Mouse (Mus musculus): ENCODE measurements around the gene Fbxo11. TPM values are rescaled to one million over a fixed set of nuclear protein-coding genes. Genes with fewer than 3 reads are reported as not detected.

The Fbxo11 gene
- polyA plus RNA-seq, 1 experiment: 1.1 TPM

- no peaks in the 10 kb centered on the region for H3K36me3 ChIP-seq (replicated peaks; ENCODE audit: low read length)
- H3K9me3 ChIP-seq: no peaks in the 10 kb centered on the region
- no peaks in the 10 kb centered on the region for H3K27me3 ChIP-seq (replicated peaks)
- peaks cover 13% of the 10 kb centered on the region for H3K4me1 ChIP-seq
- H3K4me3 ChIP-seq (replicated peaks): no peak overlapping the region
- no peak for TF ChIP-seq GATA1 (IDR thresholded peaks at IDR 0.05; ENCODE audit: borderline replicate concordance, low read length)
- TF ChIP-seq FLI1 (IDR thresholded peaks at IDR 0.05; ENCODE audit: low read length): no peak
Observed at GRCm38 (mm10) chr17:88068024-88068719, 3.1 kb upstream of the Fbxo11 start.

- TF ChIP-seq FLI1 (IDR thresholded peaks at IDR 0.05; ENCODE audit: low read length): no peak
- TF ChIP-seq GATA1 (IDR thresholded peaks at IDR 0.05; ENCODE audit: borderline replicate concordance, low read length): no peak
- Histone ChIP-seq H3K9me3 (no peaks in the 10 kb centered on the region), H3K36me3 (replicated peaks; ENCODE audit: low read length) (no peaks in the 10 kb centered on the region), H3K4me3 (replicated peaks) (peak overlapping the region; percentile 98), H3K4me1 (peaks cover 18% of the 10 kb centered on the region), H3K27me3 (replicated peaks) (no peaks in the 10 kb centered on the region)
Observed at GRCm38 (mm10) chr17:88067202-88067901, 2.3 kb upstream of the Fbxo11 start.

- peak overlapping the region; percentile 98 for H3K4me3 ChIP-seq (replicated peaks)
- TF ChIP-seq GATA1 (IDR thresholded peaks at IDR 0.05; ENCODE audit: borderline replicate concordance, low read length) (no peak), FLI1 (IDR thresholded peaks at IDR 0.05; ENCODE audit: low read length) (no peak)
Observed at GRCm38 (mm10) chr17:88066799-88067198, 1.7 kb upstream of the Fbxo11 start.

GRCm38 (mm10) chr17:88065801-88066646 is 933 bp upstream of the Fbxo11 start:
- peak overlapping the region; percentile 98 for H3K4me3 ChIP-seq (replicated peaks)
- H3K9me3 ChIP-seq: no peaks in the 10 kb centered on the region
- H3K27me3 ChIP-seq (replicated peaks): no peaks in the 10 kb centered on the region
- peaks cover 18% of the 10 kb centered on the region for H3K4me1 ChIP-seq
- peaks cover under 1% of the 10 kb centered on the region for H3K36me3 ChIP-seq (replicated peaks; ENCODE audit: low read length)
- peak; percentile 90 for TF ChIP-seq GATA1 (IDR thresholded peaks at IDR 0.05; ENCODE audit: borderline replicate concordance, low read length)
- TF ChIP-seq FLI1 (IDR thresholded peaks at IDR 0.05; ENCODE audit: low read length): 0 out of 2 replicates have a peak, but pooled peaks have one; percentile 30

More at GRCm38 (mm10) chr17:88066799-88067198, 1.7 kb upstream of the Fbxo11 start:
- Histone ChIP-seq H3K36me3 (replicated peaks; ENCODE audit: low read length) (no peaks in the 10 kb centered on the region), H3K9me3 (no peaks in the 10 kb centered on the region), H3K27me3 (replicated peaks) (no peaks in the 10 kb centered on the region), H3K4me1 (peaks cover 17% of the 10 kb centered on the region)

- H3K4me1 ChIP-seq: peaks cover 28% of the 10 kb centered on the region
- peaks cover 5% of the 10 kb centered on the region; the same call in 1 of the 2 replicates for H3K9me3 ChIP-seq
- TF ChIP-seq GATA1 (IDR thresholded peaks at IDR 0.05; ENCODE audit: borderline replicate concordance, low read length) (no peak), FLI1 (IDR thresholded peaks at IDR 0.05; ENCODE audit: low read length) (no peak)
- peak overlapping the region; percentile 98 for H3K4me3 ChIP-seq (replicated peaks)
- no peaks in the 10 kb centered on the region for H3K27me3 ChIP-seq (replicated peaks)
- H3K36me3 ChIP-seq (replicated peaks; ENCODE audit: low read length): peaks cover 10% of the 10 kb centered on the region
Observed at GRCm38 (mm10) chr17:88064347-88065030, 602 bp downstream of the Fbxo11 start.

- peaks cover 10% of the 10 kb centered on the region for H3K36me3 ChIP-seq (replicated peaks; ENCODE audit: low read length)
- peaks cover 5% of the 10 kb centered on the region; the same call in 1 of the 2 replicates for H3K9me3 ChIP-seq
- peak overlapping the region; percentile 98 for H3K4me3 ChIP-seq (replicated peaks)
- no peaks in the 10 kb centered on the region for H3K27me3 ChIP-seq (replicated peaks)
- peaks cover 32% of the 10 kb centered on the region for H3K4me1 ChIP-seq
- TF ChIP-seq GATA1 (IDR thresholded peaks at IDR 0.05; ENCODE audit: borderline replicate concordance, low read length) (no peak), FLI1 (IDR thresholded peaks at IDR 0.05; ENCODE audit: low read length) (no peak)
Observed at GRCm38 (mm10) chr17:88063980-88064346, 1.1 kb downstream of the Fbxo11 start.

- H3K9me3 ChIP-seq: peaks cover 5% of the 10 kb centered on the region; the same call in 1 of the 2 replicates
- H3K4me3 ChIP-seq (replicated peaks): peak overlapping the region; percentile 98
- peaks cover 41% of the 10 kb centered on the region for H3K4me1 ChIP-seq
- no peak for TF ChIP-seq GATA1 (IDR thresholded peaks at IDR 0.05; ENCODE audit: borderline replicate concordance, low read length)
- TF ChIP-seq FLI1 (IDR thresholded peaks at IDR 0.05; ENCODE audit: low read length): no peak
- H3K36me3 ChIP-seq (replicated peaks; ENCODE audit: low read length): peaks cover 10% of the 10 kb centered on the region
- H3K27me3 ChIP-seq (replicated peaks): no peaks in the 10 kb centered on the region
Observed at GRCm38 (mm10) chr17:88062860-88063580, 2.1 kb downstream of the Fbxo11 start.

- no peak for TF ChIP-seq GATA1 (IDR thresholded peaks at IDR 0.05; ENCODE audit: borderline replicate concordance, low read length)
- no peak for TF ChIP-seq FLI1 (IDR thresholded peaks at IDR 0.05; ENCODE audit: low read length)
- Histone ChIP-seq H3K36me3 (replicated peaks; ENCODE audit: low read length) (peaks cover 10% of the 10 kb centered on the region), H3K9me3 (peaks cover 5% of the 10 kb centered on the region; the same call in 1 of the 2 replicates), H3K4me3 (replicated peaks) (no peak overlapping the region), H3K4me1 (peaks cover 47% of the 10 kb centered on the region), H3K27me3 (replicated peaks) (no peaks in the 10 kb centered on the region)
Observed at GRCm38 (mm10) chr17:88061942-88062341, 3.1 kb downstream of the Fbxo11 start.
